Mouse (Mus musculus): ENCODE measurements around the gene Ctrc.

DNA sequence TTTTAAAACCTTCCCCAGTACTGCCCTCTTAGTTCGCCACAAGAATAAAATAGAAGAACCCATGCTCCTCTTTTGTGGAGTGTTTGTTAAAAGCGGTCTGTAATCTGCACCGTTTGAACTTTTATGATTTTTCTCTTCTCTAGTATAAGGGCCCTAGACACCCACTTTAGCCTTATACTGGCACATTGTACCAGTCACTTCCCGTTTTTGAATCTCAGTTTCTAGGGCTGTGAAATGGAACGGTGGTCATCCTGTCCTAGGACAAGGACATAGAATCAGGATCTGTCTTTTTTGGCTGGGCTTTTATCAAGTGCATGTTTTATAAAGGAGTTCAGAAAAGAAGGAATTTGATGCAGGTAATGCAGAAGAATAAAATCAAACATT lies 52.0 kb downstream of the Ctrc start:
- TF ChIP-seq CTCF (IDR thresholded peaks at IDR 0.05; ENCODE audit: insufficient read depth, low read depth, low read length) (no peak), POLR2A (IDR thresholded peaks at IDR 0.05; ENCODE audit: insufficient read depth, low read depth, low read length) (no peak)

Data from olfactory bulb, adult 2 months (tissue).